Mouse (Mus musculus) retina, postnatal 1 day (tissue): ENCODE data around the gene Spsb4.

ENCODE experiments used
- DNase-seq: peaks from one replicate; pipeline ENCODE4 v3.0.0-alpha.2; 2012

Gene Spsb4

GRCm38 (mm10) chr9:97018677-97019147, at the start of gene Spsb4:
Gene Spsb4 (minus strand): TSS chr9:97018843.
- DNase-seq, result peak; percentile 98

GRCm38 (mm10) chr9:97067761-97068160, 49.1 kb upstream of the Spsb4 start:
- no peak for DNase-seq

- no peak for DNase-seq
These were observed 47.2 kb upstream of the Spsb4 start for GRCm38 (mm10) chr9:97065885-97066284.

- no peak for DNase-seq
These were observed 46.6 kb upstream of the Spsb4 start for GRCm38 (mm10) chr9:97065216-97065615.

- no peak for DNase-seq
These were observed 45.5 kb upstream of the Spsb4 start for GRCm38 (mm10) chr9:97064161-97064560.

- DNase-seq, result no peak
These were observed 43.1 kb upstream of the Spsb4 start for GRCm38 (mm10) chr9:97061696-97062095.

- peak; percentile 81 for DNase-seq
These were observed 38.1 kb upstream of the Spsb4 start for GRCm38 (mm10) chr9:97056541-97057338.

GRCm38 (mm10) chr9:97055906-97056305, 37.3 kb upstream of the Spsb4 start:
- DNase-seq, result peak; percentile 51

- peak; percentile 81 for DNase-seq
These were observed 32.5 kb upstream of the Spsb4 start for GRCm38 (mm10) chr9:97051176-97051575.

GRCm38 (mm10) chr9:97046240-97046639, 27.6 kb upstream of the Spsb4 start:
- DNase-seq, result peak; percentile 63

- DNase-seq, result no peak
These were observed 23.0 kb upstream of the Spsb4 start for GRCm38 (mm10) chr9:97041633-97042032.

GRCm38 (mm10) chr9:97038010-97038409, 19.4 kb upstream of the Spsb4 start:
- no peak for DNase-seq

GRCm38 (mm10) chr9:97036656-97037055, 18.0 kb upstream of the Spsb4 start:
- no peak for DNase-seq

- DNase-seq, result no peak
These were observed 8.7 kb upstream of the Spsb4 start for GRCm38 (mm10) chr9:97027361-97027760.

GRCm38 (mm10) chr9:97026006-97026405, 7.4 kb upstream of the Spsb4 start:
- DNase-seq, result no peak

GRCm38 (mm10) chr9:97024451-97024850, 5.8 kb upstream of the Spsb4 start:
- no peak for DNase-seq

- DNase-seq, result no peak
These were observed 4.3 kb upstream of the Spsb4 start for GRCm38 (mm10) chr9:97022948-97023347.

GRCm38 (mm10) chr9:97022371-97022770, 3.7 kb upstream of the Spsb4 start:
- DNase-seq, result no peak

- no peak for DNase-seq
These were observed 1.5 kb upstream of the Spsb4 start for GRCm38 (mm10) chr9:97020152-97020551.

- DNase-seq, result peak; percentile 32
These were observed 1.0 kb upstream of the Spsb4 start for GRCm38 (mm10) chr9:97019686-97020085.

- DNase-seq, result no peak
These were observed 588 bp upstream of the Spsb4 start for GRCm38 (mm10) chr9:97019231-97019630.

- DNase-seq, result peak; percentile 89
These were observed 617 bp downstream of the Spsb4 start for GRCm38 (mm10) chr9:97017811-97018641.

GRCm38 (mm10) chr9:97017121-97017810, 1.4 kb downstream of the Spsb4 start:
- DNase-seq, result peak; percentile 52
